Mouse (Mus musculus) adrenal gland, postnatal 4 days (tissue): ENCODE data around the gene Zbtb25. TPM values are rescaled to one million over a fixed set of nuclear protein-coding genes. Genes with fewer than 3 reads are reported as not detected.
A peak's percentile ranks its signal among the peaks of the same experiment; 100 is the strongest.

ENCODE experiments used
- DNase-seq, 2 experiments: peaks; one replicate each; pipeline ENCODE4 v3.0.0; 2021 to 2022; ENCODE audit warnings: low spot score in 2 of 2, mixed read lengths in 2 of 2
- long read RNA-seq, 2 experiments: library from polyadenylated mRNA; stranded (forward); transcript quantifications; one replicate each; pipeline ENCODE4 v2.0.0; 2021
- total RNA-seq, 2 experiments: library from RNA; stranded (reverse); gene quantifications; 2 replicates each; pipeline ENCODE4 v1.2.3; 2021

Gene Zbtb25
- 10 to 100 TPM; 16.5 to 16.6 TPM for total RNA-seq
- long read RNA-seq, experiment 1, partial matches to known transcripts, result 0 of 5 reads
- long read RNA-seq, experiment 1, other reads (novel, unspliced or antisense), result 3 of 5 reads
- long read RNA-seq, experiment 2, transcript Zbtb25-204 (3 exons, 1,672 nt), result major isoform, 12 of 24 reads
- long read RNA-seq, experiment 2, partial matches to known transcripts, result 2 of 24 reads
- long read RNA-seq, experiment 2, other reads (novel, unspliced or antisense), result 9 of 24 reads

- DNase-seq, result peak; percentile 67 to 69
Observed at GRCm38 (mm10) chr12:76369206-76369977, at the start of gene Zbtb25. Gene Zbtb25 (minus strand): TSS chr12:76369602.

GRCm38 (mm10) chr12:76418346-76418745, 48.9 kb upstream of the Zbtb25 start:
- DNase-seq, result no peak

- no peak for DNase-seq
Observed at GRCm38 (mm10) chr12:76417433-76417854, 48.0 kb upstream of the Zbtb25 start, which contains the start of gene Ppp1r36. Gene Ppp1r36 (plus strand): TSS chr12:76417538.

- no peak for DNase-seq
Observed at GRCm38 (mm10) chr12:76415383-76416010, 46.1 kb upstream of the Zbtb25 start.

GRCm38 (mm10) chr12:76409166-76409565, 39.8 kb upstream of the Zbtb25 start:
- no peak for DNase-seq

- no peak for DNase-seq
Observed at GRCm38 (mm10) chr12:76407184-76407583, 37.8 kb upstream of the Zbtb25 start.

- DNase-seq, result no peak
Observed at GRCm38 (mm10) chr12:76405971-76406370, 36.6 kb upstream of the Zbtb25 start.

GRCm38 (mm10) chr12:76405183-76405970, 36.0 kb upstream of the Zbtb25 start:
- no peak for DNase-seq

- no peak for DNase-seq
Observed at GRCm38 (mm10) chr12:76404836-76405182, 35.4 kb upstream of the Zbtb25 start.

GRCm38 (mm10) chr12:76403886-76404537, 34.6 kb upstream of the Zbtb25 start, which contains the start of gene Hspa2:
Gene Hspa2 (plus strand): TSS chr12:76404176.
- peak; percentile 96 to 98 for DNase-seq

- DNase-seq, result no peak
Observed at GRCm38 (mm10) chr12:76402991-76403885, 33.8 kb upstream of the Zbtb25 start.

GRCm38 (mm10) chr12:76401674-76402073, 32.3 kb upstream of the Zbtb25 start:
- no peak for DNase-seq

GRCm38 (mm10) chr12:76397281-76397680, 27.9 kb upstream of the Zbtb25 start:
- DNase-seq, result no peak

GRCm38 (mm10) chr12:76392979-76393378, 23.6 kb upstream of the Zbtb25 start:
- no peak for DNase-seq

- DNase-seq, result no peak
Observed at GRCm38 (mm10) chr12:76391595-76392271, 22.3 kb upstream of the Zbtb25 start.

GRCm38 (mm10) chr12:76388794-76389193, 19.4 kb upstream of the Zbtb25 start:
- DNase-seq, result no peak

- no peak for DNase-seq
Observed at GRCm38 (mm10) chr12:76385342-76385741, 15.9 kb upstream of the Zbtb25 start.

- DNase-seq, result no peak
Observed at GRCm38 (mm10) chr12:76380151-76380550, 10.7 kb upstream of the Zbtb25 start.

- no peak for DNase-seq
Observed at GRCm38 (mm10) chr12:76378556-76378955, 9.2 kb upstream of the Zbtb25 start.
